Mouse (Mus musculus) megakaryocyte-erythroid progenitor cell, adult 5-6 weeks (primary cell): ENCODE data around the gene Fam222a. TPM values are rescaled to one million over a fixed set of nuclear protein-coding genes. Genes with fewer than 3 reads are reported as not detected.

Experiments
- ATAC-seq: replicated peaks from 2 replicates; pipeline ENCODE4 v1.8.0; 2016; ENCODE audit warnings: mild to moderate bottlenecking, inconsistent platforms; ENCODE audit not compliant: severe bottlenecking, poor library complexity, low FRiP score, low TSS enrichment
- total RNA-seq, 2 experiments: library from RNA; stranded (forward) in 1 of 2; stranded (reverse) in 1 of 2; fragments of 200-1000, 215-1000 nt in 1 of 2; fragments of >200 nt in 1 of 2; fragmentation: Nextera tagmentation in 1 of 2; gene quantifications; 2 replicates each; pipeline ENCODE4 v1.2.3; 2014 to 2017

Gene Fam222a
- total RNA-seq, 2 experiments from 2014 or later, result 1.2 TPM; not detected in 1

DNA sequence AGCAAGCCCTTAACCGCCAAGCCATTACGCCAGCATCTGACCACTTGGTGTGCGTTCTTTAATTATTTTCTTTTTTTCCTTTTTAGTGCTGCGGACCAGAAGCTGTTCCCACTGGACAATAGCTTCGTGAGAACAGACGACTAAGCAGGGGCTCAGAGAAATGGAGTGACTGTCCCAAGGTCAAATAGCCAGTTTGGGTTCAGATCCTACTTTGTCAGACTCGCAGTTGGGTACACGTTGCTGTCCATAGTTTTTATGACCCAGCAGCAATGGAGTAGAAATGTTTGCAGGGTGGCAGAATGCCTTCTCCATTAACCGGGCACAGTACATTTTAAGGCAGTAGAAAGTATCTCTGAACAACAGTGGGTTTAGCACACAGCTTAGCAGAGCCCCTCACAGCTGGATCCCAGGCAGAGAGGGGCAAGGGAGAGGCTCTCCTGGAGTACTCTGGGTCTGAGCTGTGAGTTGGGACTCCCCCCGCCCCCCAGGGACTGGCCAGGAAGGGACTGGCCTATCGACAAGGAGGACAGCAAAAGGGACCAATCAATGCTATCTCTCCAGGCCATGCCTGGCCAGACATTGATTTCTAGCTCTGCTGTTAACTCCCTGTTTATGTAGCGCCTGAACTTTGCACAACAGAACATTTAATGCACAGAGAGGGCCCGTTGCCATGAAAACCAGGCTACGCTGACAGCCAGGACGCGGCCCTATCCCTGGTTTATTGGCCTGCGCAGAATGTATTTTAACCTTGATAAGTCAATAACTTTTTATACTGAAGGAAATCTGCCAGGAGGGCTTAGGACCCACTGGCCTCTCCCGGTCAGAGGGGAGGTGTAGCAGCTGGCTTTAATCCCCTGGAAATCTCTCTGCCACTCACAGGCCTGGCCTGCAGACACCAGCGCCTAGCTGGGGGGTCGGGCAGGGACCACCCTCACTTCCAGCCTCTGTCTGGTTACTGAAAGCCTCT is 9.8 kb upstream of the Fam222a start:
- ATAC-seq, result no peak

DNA sequence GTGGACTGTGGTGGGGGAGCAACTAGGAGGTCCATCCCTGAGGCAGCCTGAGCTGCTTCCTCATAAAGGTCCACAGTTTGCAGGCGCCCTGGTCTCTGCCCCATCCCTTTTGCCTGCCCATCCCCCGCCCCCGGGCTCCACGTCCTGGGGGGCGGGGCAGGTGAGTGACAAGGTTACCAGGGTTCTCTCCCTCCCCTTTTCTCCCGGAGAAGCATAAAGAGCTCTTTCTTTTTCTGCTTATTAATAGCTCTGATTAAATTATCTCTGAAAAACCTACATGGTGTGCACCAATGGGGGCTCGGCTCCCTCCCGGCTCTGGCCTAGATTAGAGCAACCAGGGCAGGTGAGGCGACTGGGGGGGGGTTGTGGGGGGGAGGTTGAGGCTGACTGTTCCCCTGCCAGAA is 7.3 kb upstream of the Fam222a start:
- ATAC-seq, result peak; percentile 27; the same call in 1 of the 2 replicates

DNA sequence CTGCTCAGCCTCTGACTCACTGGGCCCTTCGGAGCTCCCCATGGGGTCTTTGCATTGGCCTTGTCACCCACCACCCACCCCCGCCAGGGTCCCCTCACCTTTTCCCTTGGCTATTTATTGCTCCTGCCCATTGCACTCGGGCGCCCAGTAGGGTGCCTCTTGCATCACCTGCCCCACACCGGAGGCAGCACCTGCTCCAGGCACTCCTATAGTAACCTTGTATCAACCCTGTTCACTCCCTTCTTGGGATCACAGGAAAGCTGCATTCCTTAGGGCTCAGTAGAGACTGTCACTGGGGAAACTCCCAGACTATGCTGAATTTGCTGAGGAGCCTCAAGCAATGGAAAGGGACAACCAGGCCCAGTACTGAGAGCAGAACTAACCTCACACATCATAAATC is 6.9 kb upstream of the Fam222a start:
- no peak for ATAC-seq

DNA sequence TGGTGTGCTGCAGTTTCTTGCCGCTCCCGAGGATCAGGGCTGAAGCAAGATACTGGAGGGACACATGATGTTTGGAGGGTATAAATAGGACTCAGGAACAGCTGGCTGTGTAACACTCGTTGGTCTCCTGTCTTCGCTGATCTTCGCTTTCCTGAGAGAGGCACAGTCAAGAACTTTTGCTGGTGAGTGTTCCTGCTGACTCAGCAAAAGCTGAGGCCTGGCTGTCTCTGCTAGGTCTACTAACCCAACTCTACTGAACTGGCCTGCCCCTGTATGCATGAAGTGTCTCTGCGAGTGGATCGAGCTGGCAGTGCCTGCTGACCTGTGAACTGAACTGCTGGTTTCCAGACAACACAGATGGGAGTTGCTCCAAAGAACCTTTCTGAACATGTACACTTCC is 3.8 kb upstream of the Fam222a start:
- no peak for ATAC-seq

DNA sequence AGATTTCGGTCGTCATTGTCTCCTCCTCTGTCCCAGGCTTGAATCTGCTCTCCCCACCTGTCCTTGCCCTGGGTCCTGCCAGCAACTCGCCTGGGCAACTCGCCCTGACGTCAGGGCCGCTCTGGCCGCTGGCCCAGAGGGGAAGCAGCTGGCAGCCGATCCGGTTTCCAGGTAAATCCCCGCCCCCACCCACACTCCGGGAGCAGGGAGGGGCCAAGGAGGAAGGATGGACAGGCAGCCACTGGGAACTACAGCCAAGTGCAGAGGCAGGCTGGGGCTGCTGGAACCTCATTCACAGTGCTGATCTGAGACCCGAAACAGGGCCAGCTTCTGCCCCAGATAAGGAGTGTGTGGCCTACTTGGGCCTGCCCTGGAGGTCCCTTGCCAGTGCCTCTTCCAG is 2.5 kb upstream of the Fam222a start:
- peak; percentile 51 for ATAC-seq

DNA sequence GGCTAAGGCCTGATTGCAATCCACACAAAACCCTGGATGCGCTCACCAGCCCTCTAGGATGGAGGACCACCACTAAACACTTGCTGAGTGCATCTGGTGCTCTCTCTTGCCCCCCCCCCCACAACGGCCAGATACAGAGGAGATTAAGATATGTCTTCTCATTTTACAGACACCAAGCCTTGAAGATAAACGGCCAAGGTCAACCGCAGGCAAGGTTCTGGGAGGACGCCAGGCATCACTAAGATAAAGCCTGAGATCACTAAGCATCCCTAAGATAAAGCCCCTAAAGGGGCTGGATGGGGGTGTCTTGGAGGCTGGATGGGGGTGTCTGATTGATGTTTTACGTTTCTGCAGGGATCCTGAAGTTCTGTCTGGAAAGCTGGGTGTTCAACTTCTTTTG is 2.1 kb upstream of the Fam222a start:
- peak; percentile 13; the same call in 1 of the 2 replicates for ATAC-seq

DNA sequence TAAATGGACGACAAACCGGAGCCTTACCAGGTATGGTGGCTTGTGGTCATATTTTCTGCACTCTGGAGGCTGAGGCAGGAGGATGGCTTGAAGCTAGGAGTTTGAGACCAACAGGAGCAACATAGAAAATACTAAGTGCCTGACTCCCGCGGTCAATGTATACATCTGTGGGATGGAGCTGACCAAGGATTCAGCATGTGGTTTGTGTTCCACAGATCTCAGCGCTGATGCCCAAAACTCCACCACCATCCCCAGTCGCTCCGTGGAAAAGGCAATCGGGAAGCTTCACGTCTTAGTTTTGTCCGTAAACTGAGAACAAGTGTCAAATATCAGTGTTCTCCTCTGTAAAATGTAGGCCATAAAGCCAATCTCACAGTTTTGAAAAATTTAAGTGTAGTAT is 1.4 kb upstream of the Fam222a start:
- ATAC-seq, result no peak

DNA sequence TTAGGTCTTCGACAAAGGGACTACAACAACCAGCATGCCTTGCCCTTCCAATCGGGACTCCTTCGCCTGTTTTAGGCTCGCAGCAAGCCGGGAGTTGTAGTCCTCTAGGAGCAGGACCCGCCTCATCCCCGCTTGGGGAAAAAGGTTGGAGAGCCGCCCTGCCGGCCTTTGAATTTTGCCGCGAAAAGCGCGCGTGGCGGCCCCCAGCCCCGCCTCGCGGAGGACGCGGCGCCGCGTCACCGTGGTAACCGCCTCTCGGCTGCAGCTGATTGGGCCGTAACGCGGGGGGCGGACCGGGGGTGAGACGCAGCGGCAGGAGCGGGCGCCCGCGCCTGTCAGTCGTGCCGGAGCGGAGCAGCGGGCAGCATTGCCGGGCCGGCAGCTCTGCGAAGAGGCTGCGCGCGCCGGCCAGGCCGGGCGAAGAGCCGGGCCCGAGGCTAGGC is 720 bp upstream of the Fam222a start:
- peak; percentile 71 for ATAC-seq

DNA sequence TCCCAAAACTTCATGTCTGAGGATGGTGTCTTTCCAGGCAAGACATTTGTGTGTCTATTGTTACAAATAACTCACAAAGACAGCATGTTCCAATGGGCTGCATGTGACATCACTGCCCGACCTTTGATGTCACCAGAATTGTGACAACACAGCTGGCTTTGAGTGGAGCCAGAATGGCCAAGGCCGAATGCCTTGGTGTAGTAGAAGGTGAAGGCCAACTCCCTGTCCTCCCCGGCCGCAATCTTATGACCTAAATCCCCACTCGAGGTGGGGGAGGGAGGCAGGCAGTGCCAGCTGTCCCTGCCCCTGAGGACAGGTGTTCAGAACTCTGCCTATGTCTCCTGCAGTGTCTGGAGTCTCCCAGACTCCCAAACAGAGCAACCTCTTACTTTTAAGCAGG is 1.0 kb downstream of the Fam222a start:
- ATAC-seq, result no peak

DNA sequence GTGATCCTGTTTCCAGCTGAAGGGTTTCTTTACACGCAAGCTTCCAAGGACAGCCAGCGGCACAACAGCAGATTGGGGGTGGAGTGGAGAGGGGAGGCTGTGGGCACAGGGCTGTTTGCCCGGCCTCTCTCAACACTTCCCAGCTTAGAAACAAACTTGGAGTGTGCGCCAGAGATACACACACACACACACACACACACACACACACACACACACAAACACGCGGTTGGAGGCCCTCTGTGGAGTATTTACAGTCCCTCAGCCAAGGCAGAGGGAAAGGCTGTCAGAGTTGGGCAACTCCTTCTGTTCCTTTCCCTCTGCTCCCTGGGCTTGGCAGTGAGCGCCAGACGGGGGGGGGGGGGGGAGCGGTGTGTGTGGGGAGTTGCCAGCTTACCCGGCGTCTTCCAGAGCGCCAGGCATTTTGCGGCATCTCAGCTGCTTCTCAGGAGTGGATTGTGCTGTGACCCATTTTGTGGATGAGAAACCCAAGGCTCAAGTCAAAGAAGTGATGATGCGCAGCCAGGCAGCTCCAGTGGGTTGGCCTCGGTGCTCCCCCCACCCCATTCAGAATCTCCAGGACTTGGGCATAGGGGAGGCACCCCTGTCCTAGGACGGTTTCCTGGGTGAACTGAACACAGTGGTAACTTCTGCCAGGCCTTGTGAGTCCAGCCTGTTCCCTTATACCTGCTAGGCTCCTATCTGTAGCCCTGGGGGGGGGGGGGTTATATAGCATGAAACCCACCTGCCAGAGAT is 2.3 kb downstream of the Fam222a start:
- no peak for ATAC-seq

DNA sequence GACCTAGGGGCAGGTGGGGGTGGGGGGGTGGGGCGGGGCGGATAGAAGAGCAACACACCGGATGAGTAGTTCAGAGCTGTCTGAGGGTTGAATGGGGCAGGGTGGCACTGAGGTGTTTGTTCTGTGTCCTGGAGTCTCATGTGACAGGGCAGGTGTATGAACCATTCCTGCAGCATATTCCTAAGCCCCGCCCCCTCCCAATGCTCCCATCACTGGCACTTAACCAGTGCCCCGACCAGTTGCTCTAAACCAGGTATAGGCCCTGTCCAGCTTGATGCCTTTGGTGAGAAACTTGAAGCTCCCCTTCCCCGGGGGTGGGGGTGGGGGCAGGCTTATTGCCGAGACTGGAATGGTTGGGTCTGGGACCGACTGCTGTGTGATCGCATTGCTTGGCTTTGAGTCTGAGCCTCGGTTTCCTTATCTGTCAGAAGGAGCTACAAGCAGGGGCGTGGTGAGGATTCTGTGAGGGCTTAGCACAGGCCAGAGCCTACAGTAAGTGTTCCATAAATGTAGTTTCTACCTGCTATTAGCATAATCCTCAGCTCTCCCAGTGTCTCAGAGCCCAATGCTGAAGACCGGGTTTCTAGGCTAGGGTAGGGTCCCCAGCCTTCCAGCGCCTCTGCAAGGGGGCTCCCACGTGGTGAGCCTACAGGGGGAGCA is 3.1 kb downstream of the Fam222a start:
- no peak for ATAC-seq

DNA sequence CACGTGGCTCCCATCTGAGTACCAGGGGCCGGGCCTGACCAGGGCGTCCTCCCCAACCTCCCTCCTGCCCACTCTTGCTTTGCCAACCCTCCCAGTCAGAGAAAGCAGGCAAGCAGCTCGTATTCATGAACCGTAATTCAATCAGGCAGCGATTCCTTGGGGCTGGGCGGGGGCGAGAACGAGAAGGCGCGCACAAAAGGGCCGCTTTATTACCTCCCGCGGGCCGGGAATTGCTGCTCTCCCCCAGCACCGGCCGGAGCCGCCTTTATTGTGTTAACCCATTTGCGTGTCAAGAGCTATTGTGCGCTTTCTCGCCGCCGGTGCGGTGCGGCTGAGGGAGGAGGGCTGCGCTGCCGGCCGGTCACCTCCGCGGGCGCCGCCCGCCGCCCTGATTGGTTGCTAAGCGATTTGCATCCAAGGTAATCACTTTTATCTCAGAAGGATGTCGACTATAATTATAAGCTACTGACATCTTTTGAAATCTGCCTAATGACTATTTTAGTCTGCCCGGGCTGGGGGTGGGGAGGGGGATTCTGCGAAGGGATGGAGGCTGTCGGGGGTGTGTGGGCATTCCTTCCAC is 3.7 kb downstream of the Fam222a start:
- no peak for ATAC-seq

DNA sequence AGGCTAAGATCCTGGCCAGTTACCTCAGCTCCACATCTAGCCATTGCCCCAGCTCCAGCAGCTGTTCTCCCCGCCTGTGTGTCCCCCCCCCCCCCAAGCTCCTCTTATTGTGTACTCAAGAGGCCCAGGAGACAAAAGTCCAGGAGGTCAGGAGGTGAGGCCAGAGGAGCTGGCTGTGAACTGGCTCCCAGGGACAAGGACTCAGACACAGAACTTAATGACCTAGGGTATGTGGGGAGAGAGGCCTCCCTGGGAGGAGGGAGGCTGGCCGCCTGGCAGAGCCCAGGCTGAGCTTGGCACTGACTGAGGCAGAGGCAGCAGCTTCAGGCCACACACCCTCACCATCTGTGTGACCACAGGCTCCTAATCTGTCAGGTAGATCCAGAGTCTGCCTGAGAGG is 5.2 kb downstream of the Fam222a start:
- no peak for ATAC-seq

DNA sequence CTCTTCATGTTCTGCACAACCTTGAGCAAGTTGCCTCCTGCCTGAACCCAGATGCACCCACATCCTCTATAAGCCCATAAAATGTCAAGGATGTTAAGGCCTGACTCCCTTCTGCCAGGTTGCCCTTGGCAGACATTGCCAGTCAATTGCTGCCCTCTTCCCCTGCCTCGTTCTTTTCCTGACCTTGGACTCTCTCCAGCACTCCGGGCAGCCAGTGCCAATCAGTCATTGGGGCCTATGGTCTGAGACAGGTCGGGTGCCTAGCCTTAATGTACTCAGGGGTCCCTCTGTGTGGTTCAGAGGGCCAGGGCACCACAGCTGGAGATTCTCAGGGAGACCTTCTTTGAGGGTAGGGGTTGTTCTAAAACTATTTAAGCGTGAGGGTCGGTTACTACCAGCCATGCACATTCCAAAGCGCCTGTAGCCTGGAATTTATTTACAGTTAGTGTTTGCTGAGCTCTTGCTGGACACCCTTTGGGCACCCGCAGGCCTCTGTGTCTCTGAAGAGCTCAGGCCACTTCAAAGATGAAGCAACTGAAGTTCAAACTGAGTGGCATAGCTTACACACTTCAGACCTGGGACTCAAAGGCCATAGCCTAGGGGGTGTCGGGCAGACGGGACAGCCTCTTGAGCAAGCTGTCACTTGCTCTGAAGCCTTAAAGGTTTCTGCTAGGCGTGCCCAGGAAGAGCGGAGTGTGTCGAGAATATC is 6.3 kb downstream of the Fam222a start:
- no peak for ATAC-seq

DNA sequence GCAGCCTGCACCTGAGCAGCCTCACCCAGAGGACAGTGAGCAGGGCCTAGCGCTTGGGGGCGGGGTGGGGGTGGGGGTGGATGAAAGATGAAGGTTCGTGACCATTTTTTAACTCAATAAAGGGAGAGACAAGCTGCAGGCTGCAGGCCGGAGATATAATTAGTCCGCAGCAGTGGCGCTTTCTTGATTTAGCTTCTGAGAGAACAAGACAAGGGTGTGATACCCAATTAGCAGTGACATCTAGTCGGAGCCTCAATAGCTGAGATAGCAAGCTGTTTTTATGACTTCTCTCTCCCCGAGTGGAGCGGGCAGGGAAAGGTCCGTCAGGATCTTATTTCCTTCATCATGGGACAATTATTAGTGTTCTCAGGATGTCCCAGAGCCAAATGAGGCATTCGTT is 7.2 kb downstream of the Fam222a start:
- ATAC-seq, result no peak

DNA sequence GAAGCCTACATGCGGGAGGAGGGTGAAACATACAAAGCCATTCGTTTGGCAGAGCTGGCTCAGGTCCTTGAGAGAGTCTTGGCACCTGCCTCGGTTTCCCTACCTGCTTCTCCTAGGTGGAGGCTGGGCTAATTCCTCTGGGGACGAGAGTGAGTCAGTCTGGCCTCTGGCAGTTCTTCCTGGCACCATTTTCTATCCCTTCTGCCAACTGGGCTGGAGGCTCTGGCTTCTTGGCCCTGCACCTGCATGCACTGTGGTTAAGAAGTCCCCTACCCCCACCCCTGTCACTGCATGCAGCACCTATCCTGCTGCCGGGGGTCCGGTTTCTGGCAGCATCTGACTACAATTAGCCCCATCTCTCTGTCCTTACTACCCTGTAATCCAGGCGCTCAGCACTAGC is 7.7 kb downstream of the Fam222a start:
- no peak for ATAC-seq

DNA sequence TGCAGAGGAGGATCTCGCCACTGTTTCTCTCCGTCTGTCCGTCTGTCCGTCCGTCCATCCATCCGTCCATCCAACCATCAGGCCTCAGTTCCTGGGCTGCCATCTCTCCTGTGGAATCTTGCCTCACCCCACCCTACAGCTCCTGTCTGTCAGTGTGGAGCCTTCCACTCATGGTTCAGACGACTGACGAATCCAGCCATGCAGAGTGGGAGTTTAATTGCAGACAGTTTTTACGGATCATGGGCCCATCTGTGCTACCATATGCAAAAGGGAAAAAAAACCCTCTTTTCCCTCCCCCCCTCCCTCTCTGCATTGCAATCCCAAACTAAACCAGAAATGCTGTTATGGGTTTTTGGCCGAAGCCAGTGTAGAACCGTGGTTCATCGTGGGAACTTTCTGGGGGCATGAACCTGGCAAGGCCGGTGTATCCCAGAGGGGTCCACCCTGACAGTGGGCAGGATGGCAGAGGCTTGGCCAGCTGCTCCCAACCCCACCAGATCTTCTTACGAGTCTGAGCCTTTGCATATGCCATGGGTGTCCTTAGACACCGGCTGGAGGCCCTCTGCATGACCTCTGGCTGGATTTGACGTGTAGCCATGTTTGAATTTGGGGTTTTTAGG is 8.3 kb downstream of the Fam222a start:
- ATAC-seq, result no peak

DNA sequence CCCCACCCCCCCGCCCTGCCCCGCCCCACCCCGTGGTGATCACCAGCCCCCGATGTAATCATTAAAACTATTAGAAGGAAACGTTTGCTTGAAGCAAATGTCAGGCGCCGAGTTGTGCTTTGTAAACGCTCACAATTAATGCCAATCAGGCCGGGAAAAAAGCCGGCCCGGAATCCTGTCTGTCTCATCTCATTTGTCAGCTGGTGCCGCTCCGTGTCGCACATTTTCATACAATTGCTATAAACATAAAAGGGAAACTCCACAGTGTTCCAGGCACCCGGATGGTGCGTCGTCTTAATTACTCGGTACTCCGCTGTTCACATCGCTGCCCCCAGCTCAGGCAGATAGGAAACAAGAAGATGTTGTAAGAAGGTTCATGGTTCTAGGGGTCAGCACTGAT is 10.5 kb downstream of the Fam222a start:
- ATAC-seq, result no peak
